Mouse (Mus musculus) cerebellum, adult 9-11 months (tissue): ENCODE results near the gene Aldh16a1.
"Not testable (repeated sequence)": the region's sequence is repeated elsewhere in the genome, so short reads cannot be mapped to it uniquely, and the experiment has no call there.

Experiments
- DNase-seq: peaks from one replicate; pipeline ENCODE4 v3.0.0; 2022

Gene Aldh16a1

DNA sequence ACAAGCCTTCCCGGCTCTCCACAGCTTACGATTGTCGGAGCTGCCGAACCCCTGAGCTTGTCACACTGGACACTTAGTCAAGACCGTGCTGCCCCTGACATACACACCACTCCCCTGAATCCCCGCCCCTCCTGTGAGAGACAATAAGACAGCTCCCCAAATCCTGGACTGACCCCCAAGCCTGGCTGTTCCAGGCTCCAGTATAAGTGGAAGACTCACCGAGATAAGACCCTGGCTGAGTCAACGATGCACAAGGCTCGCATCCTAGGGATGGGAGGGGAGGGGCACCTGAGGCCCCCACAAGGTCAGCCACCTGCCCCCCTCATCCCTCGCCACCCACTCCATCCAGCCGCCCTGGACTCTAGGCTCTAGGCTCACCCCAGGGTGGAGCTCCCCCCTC is 22.5 kb downstream of the Aldh16a1 start:
- peak; percentile 51 for DNase-seq

DNA sequence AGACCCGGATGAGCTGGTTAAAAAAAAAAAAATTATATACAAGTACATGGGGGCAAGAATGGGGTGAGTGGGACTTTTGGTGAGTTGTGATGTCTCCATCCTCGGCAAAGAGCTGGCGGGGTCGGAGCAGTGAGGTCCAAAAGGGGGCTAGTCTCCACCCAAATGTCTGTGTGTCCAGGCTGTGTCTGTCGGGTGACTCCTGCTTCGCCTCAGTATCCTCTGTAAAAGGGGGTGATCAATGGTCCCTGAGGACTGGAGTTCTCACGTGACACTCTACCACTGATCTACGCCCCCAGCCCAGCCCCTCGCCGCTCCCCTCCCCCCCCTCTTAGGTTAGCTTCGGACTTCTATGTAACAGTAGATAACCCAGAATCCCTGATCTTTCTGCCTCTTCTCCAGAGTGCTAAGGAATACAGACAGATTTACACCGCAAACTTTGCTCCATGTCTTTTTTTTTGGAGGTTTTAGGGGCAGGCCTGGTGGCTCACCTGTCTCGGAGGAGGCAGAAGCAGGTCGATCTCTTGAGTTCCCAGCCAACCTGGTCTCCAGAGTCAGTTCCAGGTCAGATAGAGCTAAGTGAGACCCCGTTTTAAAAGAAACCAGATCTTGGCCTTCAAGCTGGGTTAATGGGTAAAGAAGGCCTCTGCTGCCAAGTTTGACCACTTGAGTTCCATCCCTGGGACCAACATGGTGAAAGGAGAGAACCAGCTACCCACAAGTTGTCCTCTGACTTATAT is 24.4 kb downstream of the Aldh16a1 start:
- DNase-seq = peak; percentile 64

DNA sequence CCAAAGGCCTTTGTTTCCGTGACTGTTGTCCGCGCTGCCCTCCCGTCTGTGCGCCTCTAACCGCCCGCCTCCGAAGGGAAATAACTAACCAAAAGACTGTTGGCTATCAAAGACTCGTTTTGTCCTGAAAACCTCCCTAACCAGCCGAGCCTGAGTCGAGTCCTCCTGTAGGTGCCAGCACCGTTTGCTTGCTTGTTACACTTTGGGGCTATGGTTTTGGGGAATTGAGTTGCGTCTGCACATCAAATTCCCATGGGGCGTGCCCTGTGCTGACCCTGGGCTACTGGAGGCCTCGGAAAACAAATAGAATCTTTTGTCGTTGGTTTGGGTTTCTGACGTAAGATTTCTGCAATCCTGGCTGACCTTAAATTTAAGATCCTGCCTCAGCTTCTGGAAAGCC is 25.1 kb downstream of the Aldh16a1 start:
- DNase-seq = no peak

DNA sequence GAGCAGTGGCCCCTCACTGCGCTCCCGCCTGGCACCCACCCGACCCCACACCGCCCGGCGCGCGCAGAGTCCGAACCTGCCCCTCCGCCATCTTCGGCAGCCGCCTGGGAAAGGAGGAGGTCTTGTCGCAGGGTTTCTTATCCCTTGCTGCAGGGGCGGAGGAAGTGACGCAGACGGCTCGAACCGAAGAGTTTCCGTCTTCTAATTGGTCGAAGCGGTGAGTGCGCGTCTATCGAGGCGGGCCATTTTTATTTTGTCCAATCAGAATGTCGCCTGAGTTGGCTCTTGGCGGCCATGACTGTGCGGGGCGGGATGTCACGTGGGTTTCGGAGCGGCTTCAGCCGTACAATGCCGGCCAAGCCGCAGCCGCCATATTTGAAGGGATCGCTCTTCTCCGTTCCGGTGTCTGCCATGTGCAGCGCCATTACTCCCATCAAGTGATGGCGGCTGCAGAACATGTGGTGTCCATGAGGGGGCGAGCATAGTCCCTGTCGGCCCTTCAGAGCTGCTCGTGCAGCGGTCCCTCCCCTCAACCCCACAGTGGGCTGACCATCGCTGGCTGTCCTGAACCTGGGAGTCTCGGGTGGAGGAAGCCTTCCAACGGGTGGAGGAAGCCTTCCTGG is 25.6 kb downstream of the Aldh16a1 start, which contains the start of gene Rpl13a:
TSS of gene Rpl13a (minus strand) at position 138 of the 623 bp plus-strand sequence.
- DNase-seq = peak; percentile 100

DNA sequence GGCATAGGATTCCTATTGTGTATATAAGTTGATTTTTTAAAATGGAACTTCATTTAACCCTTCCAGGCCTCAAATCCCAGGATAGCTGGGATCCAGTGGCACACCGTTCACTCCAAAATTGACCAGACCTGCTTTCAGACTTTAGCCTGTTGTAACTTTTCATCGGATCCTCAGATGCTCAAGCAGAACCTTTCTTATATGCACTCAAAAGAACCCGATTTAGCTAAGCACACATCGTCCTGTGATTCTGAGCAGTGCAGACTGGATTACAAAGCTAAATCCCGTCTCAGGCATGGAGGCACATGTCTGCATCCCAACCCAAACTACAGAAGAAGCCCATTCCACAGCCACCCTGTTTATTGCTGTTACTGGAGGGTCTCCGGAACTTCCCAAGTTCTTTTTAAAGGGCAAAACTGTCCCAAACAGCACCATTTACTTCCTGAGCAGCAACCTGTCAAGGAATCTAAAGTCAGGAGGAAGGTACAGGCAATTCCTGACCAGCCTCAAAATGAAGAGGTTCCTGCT is 26.6 kb downstream of the Aldh16a1 start:
- no peak for DNase-seq

DNA sequence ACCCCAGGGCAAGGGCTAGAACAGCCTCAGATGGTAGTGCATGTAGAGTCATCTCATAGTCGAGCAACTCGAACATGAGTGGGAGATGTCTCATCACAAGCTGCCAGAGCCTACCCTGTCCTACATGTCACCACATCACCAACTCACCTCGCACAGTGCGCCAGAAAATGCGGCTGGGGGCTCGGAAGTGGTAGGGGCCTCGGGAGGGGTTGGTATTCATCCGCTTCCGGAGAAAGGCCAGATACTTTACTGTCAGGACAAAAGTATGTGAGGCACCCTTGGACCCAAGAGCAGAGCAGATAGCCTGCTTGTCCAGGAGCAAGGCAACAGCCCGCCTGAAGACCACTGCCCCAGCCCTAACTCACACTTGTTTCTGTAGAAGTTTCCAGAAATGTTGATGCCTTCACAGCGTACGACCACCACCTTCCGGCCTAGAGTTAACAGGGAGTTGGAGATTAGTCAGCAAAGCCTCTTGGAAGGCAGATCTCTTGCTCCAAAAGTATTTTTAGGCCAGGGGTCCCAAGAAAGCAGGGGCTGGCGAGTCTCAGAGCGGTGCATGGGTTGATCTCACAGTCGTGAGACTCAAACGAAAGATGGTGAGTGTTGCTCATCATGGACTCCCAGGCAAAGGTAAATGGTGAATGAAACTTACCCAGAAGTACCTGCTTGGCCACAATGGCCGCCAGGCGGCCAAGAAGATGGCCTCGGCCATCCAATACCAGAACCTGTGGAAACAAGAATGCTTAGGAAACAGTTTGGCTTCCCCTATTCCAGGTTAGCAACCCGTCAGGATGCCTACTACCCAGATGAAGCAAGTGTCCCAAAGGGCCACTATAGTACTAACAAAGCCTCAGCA is 27.3 kb downstream of the Aldh16a1 start:
- DNase-seq = no peak

DNA sequence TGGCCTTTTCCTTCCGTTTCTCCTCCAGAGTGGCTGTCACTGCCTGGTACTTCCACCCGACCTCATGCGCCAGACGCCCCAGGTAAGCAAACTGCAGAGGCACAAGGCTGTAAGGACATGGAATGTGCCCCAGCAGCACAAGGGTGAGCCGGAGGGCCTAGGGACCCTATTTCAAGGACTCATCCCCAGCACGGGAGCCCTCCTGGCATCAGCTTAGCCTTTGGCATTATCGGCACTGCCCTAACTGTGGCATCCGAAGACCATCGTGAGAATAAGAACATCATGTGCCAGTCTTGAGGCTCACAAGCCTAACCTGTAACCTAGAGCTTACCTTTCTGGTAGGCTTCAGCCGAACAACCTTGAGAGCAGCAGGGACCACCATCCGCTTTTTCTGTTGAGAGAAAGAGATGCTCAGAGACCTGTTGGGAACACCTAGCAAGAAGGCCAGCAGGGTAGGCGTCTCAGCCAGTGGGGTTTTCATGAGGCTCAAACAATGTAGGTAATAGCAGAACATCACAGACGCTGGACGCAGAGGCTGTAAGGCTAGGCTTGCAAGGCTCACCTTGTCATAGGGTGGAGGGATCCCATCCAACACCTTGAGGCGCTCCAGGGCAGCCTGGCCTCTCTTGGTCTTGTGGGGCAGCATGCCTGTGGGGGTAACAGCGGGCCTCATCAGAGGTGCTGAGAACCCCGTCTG is 28.1 kb downstream of the Aldh16a1 start:
- DNase-seq = peak; percentile 53

DNA sequence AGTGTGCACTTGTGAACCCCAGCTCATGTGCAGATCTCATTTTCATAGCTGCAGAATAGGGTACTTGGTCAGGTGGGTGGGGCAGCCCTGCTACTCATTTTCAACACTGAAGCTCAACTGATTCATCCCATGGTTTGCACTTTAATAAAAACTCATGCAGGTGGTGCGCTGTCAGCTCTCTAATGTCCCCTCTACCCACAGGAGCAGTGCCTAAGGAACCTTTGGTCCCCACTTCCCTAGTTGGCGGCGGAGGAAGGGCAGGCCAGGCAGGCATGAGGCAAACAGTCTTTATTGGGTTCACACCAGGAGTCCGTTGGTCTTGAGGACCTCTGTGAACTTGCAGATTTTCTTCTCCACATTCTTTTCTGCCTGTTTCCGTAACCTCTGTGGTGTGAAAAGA is 28.7 kb downstream of the Aldh16a1 start:
- DNase-seq = not testable (repeated sequence)

DNA sequence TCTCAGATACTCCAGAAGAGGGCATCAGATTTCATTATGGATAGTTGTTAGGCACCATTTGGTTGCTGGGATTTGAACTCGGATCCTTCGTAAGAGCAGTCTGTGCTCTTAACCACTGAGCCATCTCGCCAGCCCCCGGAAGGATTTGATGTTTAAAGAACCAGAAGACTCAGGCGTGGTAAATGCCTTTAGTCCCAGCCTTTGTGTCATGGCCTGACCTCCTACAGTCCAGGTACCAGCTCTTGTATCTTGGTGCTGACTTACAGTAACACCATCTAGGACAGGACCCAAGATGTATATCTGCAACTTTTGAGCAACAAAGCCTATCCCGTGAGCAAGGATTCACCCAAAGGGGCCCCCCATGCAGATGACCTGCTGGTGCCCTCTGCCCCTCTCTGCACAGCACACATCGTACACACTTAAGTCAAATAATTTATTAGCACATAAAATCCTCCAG is 29.2 kb downstream of the Aldh16a1 start:
- peak; percentile 46 for DNase-seq

DNA sequence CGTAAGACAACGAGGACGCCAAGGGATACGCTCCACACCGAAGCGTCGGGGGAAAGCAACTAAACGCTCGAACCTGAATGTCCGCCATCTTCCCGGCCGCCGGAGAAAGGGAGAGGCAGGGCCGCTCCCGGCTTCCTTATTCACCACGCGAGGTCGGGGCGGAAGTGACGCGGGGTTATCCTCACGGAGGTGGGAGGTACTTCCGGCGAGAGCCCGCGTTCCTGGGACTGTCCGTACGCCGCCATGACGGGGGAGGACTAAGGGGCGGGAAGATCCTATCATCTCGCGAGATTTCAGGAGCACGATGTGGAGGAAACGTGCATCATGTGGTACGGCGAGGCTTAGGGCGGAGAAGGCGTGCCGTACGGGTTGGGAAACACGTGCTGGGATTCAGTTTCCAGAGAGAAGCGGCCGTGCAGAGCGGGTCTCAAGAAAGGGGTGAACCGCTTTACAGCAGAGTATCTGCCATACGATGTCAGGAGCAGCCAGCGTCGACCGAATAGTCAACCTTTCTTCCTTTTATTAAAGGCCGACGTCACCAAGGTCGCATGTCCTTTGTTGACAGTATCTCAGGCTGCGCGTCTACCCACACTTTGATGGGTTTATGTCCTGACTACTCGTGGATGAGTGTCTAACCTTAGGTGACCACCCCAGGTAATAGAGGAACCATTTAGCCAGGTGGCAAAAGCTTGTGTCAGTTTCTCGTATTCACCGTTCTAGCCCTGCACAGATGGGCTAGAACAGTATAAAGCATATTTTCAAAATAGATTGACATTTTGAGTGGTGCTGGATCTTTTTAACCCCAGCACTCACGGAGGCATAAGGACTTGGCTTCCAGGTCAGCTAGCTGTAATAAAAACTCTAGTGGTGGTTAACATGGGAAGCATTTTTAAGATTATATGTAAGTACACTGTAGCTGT is 29.9 kb downstream of the Aldh16a1 start, which contains the start of gene Rps11:
TSS of gene Rps11 (minus strand) at position 216 of the 920 bp plus-strand sequence.
- peak; percentile 99 for DNase-seq

DNA sequence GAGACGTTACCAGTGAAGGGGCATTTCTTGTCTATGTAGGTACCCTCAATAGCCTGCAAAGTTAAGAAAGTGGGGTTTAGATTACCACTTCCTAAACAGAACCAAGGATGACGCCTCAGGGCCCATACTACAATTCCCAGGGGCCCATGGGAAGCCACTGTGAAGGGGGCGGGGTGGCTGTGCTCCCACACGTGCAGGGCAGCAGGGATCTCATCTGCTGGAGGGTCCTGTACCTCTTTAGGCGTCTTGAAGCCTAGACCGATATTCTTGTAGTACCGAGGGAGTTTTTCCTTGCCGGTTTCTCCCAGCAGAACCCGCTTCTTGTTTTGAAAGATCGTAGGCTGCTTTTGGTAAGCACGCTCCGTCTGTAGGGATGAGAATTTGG is 31.2 kb downstream of the Aldh16a1 start:
- no peak for DNase-seq

DNA sequence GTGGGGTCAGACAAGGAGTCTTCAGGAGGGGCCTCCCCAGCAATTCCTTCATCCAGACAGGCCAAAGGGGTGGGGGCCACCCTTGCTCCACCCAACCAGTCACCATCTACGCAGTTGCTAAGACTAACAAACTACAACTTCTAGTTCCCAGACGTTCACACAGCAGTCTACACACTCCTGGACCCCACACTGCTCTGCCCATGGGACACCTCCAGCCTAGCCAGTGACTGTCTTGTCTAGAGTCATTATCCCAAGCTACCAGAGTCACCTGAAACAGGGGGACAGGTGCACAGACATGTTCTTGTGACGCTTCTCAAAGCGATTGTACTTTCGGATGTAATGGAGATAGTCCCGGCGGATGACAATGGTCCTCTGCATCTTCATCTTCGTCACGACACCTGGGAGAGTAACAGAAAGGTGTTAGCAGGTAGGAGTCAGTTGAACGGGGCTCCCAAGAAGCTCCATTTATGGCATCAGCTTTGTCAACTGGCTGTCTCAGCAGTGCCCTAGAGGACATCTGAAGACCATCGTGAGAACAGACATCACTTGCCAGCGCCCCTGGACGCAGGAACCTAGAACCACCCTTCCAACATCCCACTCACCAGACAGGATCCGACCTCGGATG is 31.7 kb downstream of the Aldh16a1 start:
- peak; percentile 45 for DNase-seq

DNA sequence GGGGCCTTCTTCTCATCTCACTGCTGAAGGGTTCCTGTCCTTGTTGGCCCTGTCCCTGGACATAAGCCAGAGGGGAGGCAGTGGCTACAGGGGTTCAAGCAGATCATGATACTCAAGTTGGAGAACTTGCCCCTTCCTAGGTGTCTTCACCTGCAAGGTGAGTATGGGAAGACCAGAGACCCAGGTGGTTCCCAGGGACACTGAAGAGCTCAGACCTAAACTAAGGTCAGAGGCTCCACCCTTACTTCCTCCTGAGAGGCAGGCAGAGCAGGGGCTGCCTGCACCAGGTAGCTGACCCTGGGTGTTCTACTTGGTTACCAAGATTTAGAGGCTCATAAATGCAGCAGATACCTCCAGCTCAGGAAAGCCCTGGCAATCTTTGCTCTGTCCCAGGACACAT is 32.4 kb downstream of the Aldh16a1 start:
- DNase-seq = peak; percentile 49

DNA sequence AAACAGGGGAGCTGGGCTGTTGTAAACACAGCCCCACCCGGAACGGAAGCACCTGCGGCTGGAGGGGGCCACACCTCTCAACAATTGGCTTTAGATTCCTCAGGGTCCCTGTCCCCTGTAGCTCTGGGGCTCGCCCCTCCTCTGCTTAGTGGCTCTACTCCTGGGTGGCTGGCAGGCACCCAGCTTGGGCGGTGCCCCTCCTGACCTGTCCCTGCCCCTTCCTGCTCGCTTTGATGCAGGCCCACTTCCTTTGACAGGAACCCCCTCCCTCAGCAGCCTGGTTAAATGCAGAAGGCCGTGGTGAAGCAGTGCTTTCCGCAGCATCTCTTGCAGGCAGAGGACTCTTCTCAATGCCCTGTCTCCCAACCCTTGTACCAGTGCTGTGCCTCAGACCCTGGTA is 33.0 kb downstream of the Aldh16a1 start:
- DNase-seq = peak; percentile 50

DNA sequence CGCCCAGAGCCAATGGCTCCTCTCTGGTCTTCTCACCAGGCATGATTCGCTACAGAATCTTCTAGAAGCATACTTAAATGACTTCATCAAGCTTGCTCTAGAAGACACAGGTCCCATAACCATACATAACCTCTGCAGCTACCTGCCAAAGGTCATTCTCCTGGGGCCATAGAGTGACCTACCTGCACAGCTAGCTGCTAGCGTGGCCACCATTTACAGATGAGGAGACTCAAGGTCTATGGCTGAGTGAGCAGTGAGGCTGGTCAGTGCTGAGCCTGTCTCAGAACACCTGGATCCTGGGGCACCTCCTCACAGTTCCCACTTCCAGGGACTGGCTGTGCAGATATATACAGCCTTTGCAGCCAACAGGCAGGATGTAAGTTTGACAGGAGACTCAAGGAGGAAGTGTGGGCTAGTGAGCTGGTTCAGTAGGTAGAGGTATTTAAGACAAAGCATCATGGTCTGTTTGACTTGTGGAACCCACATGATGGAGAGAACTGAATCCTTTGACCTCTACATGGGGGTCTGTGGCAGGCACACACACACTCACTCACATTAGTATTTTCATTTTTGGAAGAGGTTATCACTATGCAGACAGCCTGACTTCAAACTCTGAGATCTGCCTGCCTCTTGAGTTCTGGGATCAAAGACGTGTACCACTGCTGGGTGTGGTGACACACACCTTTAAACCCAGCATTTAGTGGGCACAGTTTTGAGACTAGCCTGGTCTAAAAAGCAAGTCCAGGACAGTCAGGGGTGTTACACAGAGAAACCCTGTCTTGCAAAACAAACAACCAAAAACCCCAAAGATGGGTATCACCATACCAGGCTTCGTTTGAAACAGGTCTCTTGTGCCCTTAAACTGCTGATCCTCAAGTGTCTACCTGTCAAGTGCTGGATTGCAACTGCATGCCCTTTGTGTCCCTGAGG is 34.3 kb downstream of the Aldh16a1 start:
- no peak for DNase-seq

DNA sequence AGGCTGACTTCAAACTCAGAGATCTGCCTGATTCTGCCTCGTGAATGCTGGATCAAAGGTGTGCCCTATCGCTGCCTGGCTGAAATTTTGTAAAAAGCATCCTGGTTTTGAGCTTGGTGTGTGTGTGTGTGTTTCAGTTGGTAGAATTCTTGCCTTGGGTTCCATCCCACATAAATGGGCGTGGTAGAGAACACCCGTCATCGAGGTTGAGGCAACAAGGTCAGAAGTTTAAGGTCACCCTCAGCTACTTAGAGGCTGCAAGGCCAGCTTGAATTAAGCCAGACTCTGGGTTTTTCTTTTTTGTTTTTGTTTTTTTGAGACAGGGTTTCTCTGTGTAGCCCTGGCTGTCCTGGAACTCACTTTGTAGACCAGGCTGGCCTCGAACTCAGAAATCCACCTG is 36.0 kb downstream of the Aldh16a1 start:
- no peak for DNase-seq

DNA sequence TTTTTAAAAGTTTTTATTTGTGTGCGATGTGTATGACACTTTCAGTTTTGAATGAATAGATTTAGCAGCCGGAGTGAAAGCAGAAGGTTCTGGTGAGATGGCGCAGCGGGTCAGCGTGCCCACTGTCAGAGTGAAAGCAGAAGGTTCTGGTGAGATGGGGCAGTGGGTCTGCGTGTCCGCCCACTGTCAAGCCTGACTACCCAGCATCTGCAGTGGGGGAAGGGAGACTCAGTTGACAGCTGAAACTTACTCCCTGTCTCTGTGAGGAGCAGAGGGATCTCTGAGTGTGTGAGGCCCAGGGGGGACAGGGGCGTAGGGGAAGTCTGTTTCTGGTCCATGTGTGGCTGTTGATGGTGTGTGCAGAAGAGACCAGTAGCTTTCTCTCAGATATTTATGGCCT is 36.8 kb downstream of the Aldh16a1 start:
- DNase-seq = no peak

DNA sequence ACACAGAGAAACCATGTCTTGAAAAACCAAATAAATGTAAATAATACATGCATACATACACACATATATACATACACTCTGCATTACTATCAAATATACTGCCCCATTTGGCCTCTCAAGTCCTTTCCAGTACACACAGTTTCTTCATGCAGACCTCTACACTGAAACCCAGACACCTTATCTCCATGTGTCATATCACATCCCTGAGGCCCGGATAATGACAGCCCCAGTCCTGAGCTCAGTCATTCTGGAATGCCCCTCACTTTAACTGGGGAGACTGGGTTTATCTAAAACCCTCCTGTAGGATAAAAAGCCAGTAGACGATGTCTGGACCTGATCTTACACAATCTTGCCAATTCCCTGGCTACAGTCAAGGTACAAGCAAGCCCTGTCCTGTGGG is 40.9 kb downstream of the Aldh16a1 start:
- DNase-seq = no peak

DNA sequence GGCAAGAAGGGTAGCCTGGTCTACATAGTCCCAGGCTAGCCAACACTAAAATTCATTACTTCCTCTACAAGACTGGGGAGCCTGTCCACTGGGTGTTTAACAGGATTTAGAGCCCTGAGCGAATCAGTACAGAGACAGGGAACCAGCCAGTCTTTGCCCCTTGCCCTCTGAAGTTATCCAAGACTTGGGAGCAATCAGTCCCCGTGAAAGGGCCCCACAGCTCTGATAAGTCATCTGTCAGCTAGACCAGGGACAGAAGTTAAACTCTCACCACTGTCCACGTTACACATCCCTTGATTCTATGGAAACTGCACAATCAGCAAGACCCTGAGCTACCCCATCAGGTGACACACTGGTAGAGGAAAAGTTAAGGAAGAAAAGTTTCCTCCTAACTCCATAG is 41.9 kb downstream of the Aldh16a1 start:
- DNase-seq = no peak

DNA sequence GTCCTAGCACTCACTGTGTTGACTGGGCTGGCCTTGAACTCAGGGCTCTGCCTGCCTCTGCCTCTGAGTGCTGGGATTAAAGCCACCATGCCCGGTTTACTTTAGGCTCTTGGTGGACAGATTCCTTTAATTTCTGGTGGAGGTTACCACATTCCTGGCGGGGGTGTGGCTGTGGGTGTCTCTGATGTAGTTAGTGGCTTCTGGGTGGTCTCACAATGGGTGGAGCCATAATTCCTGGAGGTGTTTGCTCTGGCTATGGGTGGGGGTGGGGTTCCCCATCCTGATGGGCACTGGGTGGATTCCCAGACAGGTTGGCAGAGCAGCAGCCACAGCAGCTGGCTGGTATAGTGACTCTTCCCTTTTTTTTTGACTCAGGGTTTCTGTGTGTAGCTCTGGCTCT is 42.4 kb downstream of the Aldh16a1 start:
- DNase-seq = no peak
